Mouse (Mus musculus) layer of hippocampus, adult 18-20 months (tissue): ENCODE measurements around the gene Las1l. TPM values are rescaled to one million over a fixed set of nuclear protein-coding genes. Genes with fewer than 3 reads are reported as not detected.

Source experiments
- DNase-seq, 2 experiments: peaks; one replicate each; pipeline ENCODE4 v3.0.0; 2022; ENCODE audit warnings: low spot score in 2 of 2
- long read RNA-seq: library from polyadenylated mRNA; stranded (forward); transcript quantifications from one replicate; pipeline ENCODE4 v2.0.0, GENCODE M21; 2021
- total RNA-seq, 2 experiments: library from RNA; stranded (reverse); gene quantifications; 2 replicates each; pipeline ENCODE4 v1.2.3; 2021

The Las1l gene
- 10 to 100 TPM; 49.4 to 52.8 TPM for total RNA-seq
- long read RNA-seq, transcript Las1l-201 (13 exons, 2,530 nt) = major isoform, 35 of 74 reads
- long read RNA-seq, partial matches to known transcripts = 16 of 74 reads
- long read RNA-seq, other reads (novel, unspliced or antisense) = 19 of 74 reads

GRCm38 (mm10) chrX:95956497-95957293 lies at the start of gene Las1l:
Gene Las1l, minus strand, starts transcription at chrX:95956962.
- peak; percentile 87 to 96 for DNase-seq

- no peak for DNase-seq
These were observed 49.6 kb upstream of the Las1l start for GRCm38 (mm10) chrX:96006395-96006794.

- no peak for DNase-seq
These were observed 42.8 kb upstream of the Las1l start for GRCm38 (mm10) chrX:95999601-96000000.

- no peak for DNase-seq
These were observed 36.4 kb upstream of the Las1l start for GRCm38 (mm10) chrX:95993206-95993605.

GRCm38 (mm10) chrX:95969936-95970335 lies 13.2 kb upstream of the Las1l start:
- DNase-seq = no peak

GRCm38 (mm10) chrX:95969116-95969515 lies 12.4 kb upstream of the Las1l start:
- no peak for DNase-seq

GRCm38 (mm10) chrX:95968594-95968965 lies 11.8 kb upstream of the Las1l start:
- peak; percentile 60 to 79 for DNase-seq

GRCm38 (mm10) chrX:95967847-95968593 lies 11.3 kb upstream of the Las1l start:
- peak in 1 of 2 experiments; percentile 26 for DNase-seq

GRCm38 (mm10) chrX:95965036-95965435 lies 8.3 kb upstream of the Las1l start:
- DNase-seq = no peak

GRCm38 (mm10) chrX:95963366-95963765 lies 6.6 kb upstream of the Las1l start:
- DNase-seq = no peak

GRCm38 (mm10) chrX:95957461-95957860 lies 699 bp upstream of the Las1l start:
- peak in 1 of 2 experiments; percentile 14 for DNase-seq

GRCm38 (mm10) chrX:95950776-95951175 lies 6.0 kb downstream of the Las1l start:
- peak in 1 of 2 experiments; percentile 60 for DNase-seq

GRCm38 (mm10) chrX:95948135-95948534 lies 8.6 kb downstream of the Las1l start:
- no peak for DNase-seq

- DNase-seq = no peak
These were observed 11.3 kb downstream of the Las1l start for GRCm38 (mm10) chrX:95945496-95945895.

GRCm38 (mm10) chrX:95935481-95935880 lies 21.3 kb downstream of the Las1l start:
- DNase-seq = no peak

GRCm38 (mm10) chrX:95902716-95903115 lies 54.0 kb downstream of the Las1l start:
- DNase-seq = no peak

Other genes starting within 250 kb of the Las1l start
- gene Zc3h12b, start 245.3 kb downstream of the Las1l start, total RNA-seq = 10 to 100 TPM; 40.5 to 44.8 TPM
- gene Msn, start 139.1 kb upstream of the Las1l start, total RNA-seq = 10 to 100 TPM; 19.8 to 20.1 TPM